Mouse (Mus musculus) testis, adult 2 months (tissue): ENCODE measurements around the gene Chrnb1. TPM values are rescaled to one million over a fixed set of nuclear protein-coding genes. Genes with fewer than 3 reads are reported as not detected.
A peak's percentile ranks its signal among the peaks of the same experiment; 100 is the strongest.

Source experiments
- H3K27ac ChIP-seq: fragments of 200-500 bp; 2 replicates; pipeline ENCODE4 v1.5.1; 2012; ENCODE audit warnings: low read depth, low read length; ENCODE audit not compliant: control insufficient read depth, insufficient read depth
- H3K27me3 ChIP-seq: fragments of 200-500 bp; 2 replicates; pipeline ENCODE4 v1.6.1; 2012; ENCODE audit warnings: mild to moderate bottlenecking, low read length, moderate library complexity; ENCODE audit not compliant: control insufficient read depth, insufficient read depth
- H3K36me3 ChIP-seq: fragments of 200-500 bp; 2 replicates; pipeline ENCODE4 v1.6.1; 2012; ENCODE audit warnings: mild to moderate bottlenecking, low read length; ENCODE audit not compliant: control insufficient read depth, insufficient read depth
- H3K4me1 ChIP-seq: fragments of 200-500 bp; 2 replicates; pipeline ENCODE4 v1.6.1; 2012; ENCODE audit warnings: low read length; ENCODE audit not compliant: control insufficient read depth, insufficient read depth
- H3K4me3 ChIP-seq: fragments of 200-500 bp; 2 replicates; pipeline ENCODE4 v1.5.1; 2012; ENCODE audit warnings: low read depth, mild to moderate bottlenecking, low read length, moderate library complexity, mixed read lengths; ENCODE audit not compliant: control insufficient read depth
- CTCF ChIP-seq: fragments of 200-500 bp; IDR thresholded peaks from 2 replicates; pipeline ENCODE4 v1.5.1; 2012; ENCODE audit warnings: low read depth, mild to moderate bottlenecking, inconsistent platforms, low read length, moderate library complexity; ENCODE audit not compliant: control insufficient read depth, insufficient read depth, insufficient replicate concordance
- POLR2A ChIP-seq: fragments of 200-500 bp; IDR thresholded peaks from 2 replicates; pipeline ENCODE4 v1.6.1; 2012; ENCODE audit warnings: low read depth, mild to moderate bottlenecking, inconsistent platforms, low read length, moderate library complexity; ENCODE audit not compliant: control insufficient read depth
- polyA plus RNA-seq: library from polyadenylated mRNA; depleted of rRNA; stranded (reverse); fragments of >200 nt; gene quantifications from 2 replicates; pipeline ENCODE4 v1.2.3, GENCODE M21; 2012

The Chrnb1 gene
- polyA plus RNA-seq, 1 experiment: 1.2 TPM

DNA sequence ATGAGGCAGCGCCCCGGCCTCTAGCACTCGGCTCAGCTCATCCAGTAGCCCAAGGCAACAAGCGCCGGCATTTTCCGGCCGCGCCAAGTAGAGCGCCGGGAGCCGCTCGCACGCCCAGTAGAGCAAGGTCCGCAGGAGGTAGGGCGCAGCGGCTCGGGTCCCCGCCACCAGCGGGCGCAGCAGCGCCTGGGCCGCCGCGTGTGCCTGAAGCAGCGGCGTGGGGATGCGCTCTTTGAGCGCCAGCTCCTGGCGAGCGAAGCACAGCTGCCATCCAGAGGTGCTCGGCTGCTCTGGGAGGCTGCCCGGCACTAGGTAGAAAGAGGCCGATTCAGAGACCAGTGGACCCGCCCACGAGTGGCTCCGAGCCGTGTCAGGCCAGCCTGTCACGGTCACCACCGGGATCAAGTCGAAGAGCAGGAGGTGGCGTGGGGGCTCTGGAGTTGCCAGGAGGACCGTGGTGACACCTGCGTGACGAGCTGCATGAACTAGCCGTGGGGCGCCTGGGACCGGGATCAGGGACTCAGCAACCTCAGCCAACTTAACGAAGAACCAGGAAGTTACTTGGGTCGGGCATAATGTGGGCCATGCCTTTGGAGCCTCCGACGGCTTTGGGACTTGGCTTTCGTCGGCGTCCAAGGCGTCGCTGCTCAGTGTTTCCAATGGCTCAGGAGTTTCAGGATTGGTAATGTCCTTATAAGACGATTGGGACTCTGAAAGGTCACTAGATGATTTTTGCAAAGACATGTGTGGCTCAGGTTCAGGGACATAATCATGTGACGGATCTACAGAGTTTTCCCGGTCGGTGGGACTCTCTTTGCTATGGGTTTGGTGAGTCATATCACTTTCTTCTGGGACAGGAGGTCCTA, 8.3 kb upstream of the Chrnb1 start:
- H3K27ac ChIP-seq: no peak overlapping the region

DNA sequence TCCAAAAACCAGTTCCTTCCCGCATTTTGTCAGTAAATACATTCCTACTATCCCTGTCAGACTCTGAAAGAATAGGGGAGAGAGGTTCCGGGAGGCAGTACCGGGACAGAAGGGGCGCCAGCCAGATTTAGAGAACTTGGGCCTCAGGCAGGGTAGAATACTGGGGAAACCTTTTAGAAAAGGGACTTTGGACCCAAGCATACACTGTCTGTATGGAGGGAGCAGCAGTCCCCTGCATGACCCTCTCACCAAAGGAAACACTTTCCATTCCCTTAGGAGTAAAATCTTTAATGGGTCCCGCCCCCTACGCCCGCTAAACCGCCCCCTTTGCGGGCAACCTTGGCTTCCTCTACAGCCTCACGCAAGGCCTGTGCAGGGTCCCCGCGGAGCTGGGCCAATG, 7.6 kb upstream of the Chrnb1 start:
- Histone ChIP-seq H3K4me1 (peaks cover 46% of the 10 kb centered on the region), H3K36me3 (no peaks in the 10 kb centered on the region), H3K4me3 (peak overlapping the region; percentile 86), H3K27ac (no peak overlapping the region), H3K27me3 (no peaks in the 10 kb centered on the region)
- TF ChIP-seq POLR2A (no peak), CTCF (no peak)

More for the DNA sequence above, 8.3 kb upstream of the Chrnb1 start:
- H3K4me1 ChIP-seq: peaks cover 46% of the 10 kb centered on the region
- no peaks in the 10 kb centered on the region for H3K27me3 ChIP-seq
- H3K36me3 ChIP-seq: no peaks in the 10 kb centered on the region
- H3K4me3 ChIP-seq: peak overlapping the region; percentile 35
- TF ChIP-seq CTCF: no peak
- TF ChIP-seq POLR2A: 0 out of 2 replicates have a peak, but pooled peaks have one; percentile 20

DNA sequence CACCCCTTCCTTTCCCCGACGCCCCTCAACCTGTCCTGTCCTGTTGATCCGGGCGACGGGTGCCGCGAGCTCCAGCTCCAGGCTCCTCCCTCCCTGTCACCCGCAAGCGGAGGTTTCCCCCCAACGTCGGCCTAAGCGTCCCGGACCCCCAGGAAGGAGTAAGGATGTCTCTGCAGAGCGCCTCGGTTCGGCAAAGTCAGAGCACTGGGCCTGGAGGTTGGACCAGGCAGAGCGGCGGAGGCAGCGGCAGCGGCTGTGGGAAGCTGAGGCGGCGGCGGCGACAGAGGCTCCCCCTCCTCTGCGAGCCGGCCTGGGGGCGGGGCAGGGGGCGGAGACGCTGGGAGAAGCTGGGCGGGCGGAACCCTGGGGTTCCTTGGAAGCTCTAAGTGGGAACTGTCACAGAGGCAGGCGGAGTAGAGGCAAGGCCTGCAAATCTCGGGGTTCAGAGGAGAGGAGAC, 6.9 kb upstream of the Chrnb1 start:
- H3K36me3 ChIP-seq: no peaks in the 10 kb centered on the region
- peak overlapping the region; percentile 86 for H3K4me3 ChIP-seq
- H3K27ac ChIP-seq: no peak overlapping the region
- no peaks in the 10 kb centered on the region for H3K27me3 ChIP-seq
- TF ChIP-seq POLR2A (no peak), CTCF (no peak)
- H3K4me1 ChIP-seq: peaks cover 46% of the 10 kb centered on the region

DNA sequence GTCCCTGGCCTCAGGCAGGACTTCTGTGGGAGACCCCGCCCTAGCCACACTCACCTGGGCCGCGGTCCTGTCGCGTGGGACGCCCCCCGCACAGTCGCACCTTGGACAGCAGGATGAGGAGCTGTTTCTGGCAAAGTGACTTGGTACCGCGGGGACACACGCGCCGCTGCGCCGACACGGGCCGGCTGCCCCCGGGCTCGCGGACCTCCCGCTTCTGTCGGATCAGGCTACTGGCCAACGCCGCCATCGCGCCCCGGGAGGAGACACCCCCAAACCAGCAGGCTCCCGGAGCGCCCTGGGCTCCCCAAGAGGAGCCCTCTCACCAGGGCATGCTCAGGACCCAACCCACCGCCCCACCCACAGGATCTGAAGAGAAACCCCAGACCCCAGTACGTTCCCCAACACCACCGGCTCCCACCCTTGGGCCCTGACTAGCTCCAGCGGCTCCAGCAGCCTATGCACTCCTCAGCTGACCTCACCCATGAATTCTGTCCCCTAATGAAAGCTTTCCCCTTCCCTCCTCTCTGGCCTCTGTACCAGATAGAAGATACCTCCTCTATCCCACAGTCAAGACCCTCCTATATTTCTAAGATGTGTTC, 5.7 kb upstream of the Chrnb1 start, which contains the start of gene Fgf11:
Fgf11 (minus strand) TSS at position 479 of the 599 bp plus-strand sequence.
- H3K4me3 ChIP-seq: peak within 1 kb of the TSS; percentile 86
- H3K27ac ChIP-seq: no peak within 1 kb of the TSS
- no peaks in the 10 kb centered on the region for H3K36me3 ChIP-seq
- no peak for TF ChIP-seq POLR2A
- no peak for TF ChIP-seq CTCF
- H3K4me1 ChIP-seq: peaks cover 46% of the 10 kb centered on the region
- no peaks in the 10 kb centered on the region for H3K27me3 ChIP-seq

DNA sequence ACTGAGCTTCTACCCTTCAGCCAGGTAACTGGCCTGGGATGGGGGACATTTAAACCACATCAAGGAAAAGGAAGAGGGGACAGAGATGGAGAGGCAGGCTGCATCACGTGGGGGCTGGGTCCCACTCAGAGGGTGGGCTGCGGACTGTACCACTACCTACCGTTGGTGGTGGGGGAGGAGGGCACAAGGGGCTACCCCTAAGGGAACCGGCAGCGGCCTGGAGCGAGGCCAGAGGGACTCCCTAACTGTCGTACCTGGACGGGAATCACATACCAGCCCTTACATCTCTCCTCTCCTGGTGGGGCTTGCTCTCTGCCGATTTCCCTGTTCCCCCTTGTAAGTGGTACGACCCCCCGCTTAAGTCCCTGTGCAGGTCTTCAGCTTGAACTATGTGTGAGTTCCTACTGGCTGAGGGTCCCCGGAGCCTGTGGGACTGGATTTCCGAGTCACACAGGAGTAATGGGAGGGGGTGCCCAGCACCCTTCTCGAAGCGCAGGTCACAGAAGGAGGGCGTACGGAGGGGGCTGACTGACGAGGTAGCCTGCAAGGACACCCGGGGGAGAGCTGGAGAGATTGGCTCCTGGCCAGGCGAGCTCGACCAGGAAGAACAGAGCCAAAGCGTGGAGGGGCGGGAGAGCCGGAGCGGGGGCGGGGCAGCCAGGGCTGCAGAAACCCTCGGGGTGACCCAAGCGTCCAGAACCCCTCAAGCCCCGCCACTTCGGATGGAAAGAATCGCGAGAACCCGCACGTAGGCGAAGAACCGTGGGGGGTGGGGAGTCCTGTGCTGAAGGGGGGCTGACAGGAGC, 4.9 kb upstream of the Chrnb1 start:
- Histone ChIP-seq H3K27ac (no peak overlapping the region), H3K27me3 (no peaks in the 10 kb centered on the region), H3K36me3 (no peaks in the 10 kb centered on the region), H3K4me1 (peaks cover 47% of the 10 kb centered on the region), H3K4me3 (peak overlapping the region; percentile 86)
- TF ChIP-seq CTCF (no peak), POLR2A (no peak)

DNA sequence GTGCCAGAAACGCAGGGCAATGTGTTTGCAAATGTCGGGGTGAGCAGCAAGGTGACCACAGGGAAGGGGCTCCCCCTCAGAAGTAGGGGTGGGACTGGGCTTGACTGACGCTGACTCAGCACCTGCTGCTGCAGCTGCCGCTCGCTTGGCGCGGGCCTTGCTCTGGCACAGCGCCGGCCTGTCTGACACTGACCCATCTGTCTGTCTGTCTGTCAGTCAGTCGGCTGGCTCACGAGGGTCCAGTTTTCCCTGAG, 4.3 kb upstream of the Chrnb1 start:
- Histone ChIP-seq H3K36me3 (no peaks in the 10 kb centered on the region), H3K27me3 (no peaks in the 10 kb centered on the region), H3K4me3 (peak overlapping the region; percentile 86), H3K27ac (no peak overlapping the region), H3K4me1 (peaks cover 46% of the 10 kb centered on the region)
- TF ChIP-seq CTCF: no peak
- no peak for TF ChIP-seq POLR2A
